Mouse (Mus musculus) liver, embryonic 11.5 days (tissue): ENCODE results near the gene Dph6. TPM values are rescaled to one million over a fixed set of nuclear protein-coding genes. Genes with fewer than 3 reads are reported as not detected.

Experiments
- ATAC-seq: fragments of 200-750 bp; cut with Nextera tagmentation; replicated peaks from 2 replicates; pipeline ENCODE4 v1.8.0; 2017; ENCODE audit warnings: moderate number of reproducible peaks, mild to moderate bottlenecking, moderate TSS enrichment, moderate library complexity; ENCODE audit not compliant: low FRiP score
- DNase-seq: peaks from one replicate; pipeline ENCODE4 v3.0.0-alpha.2; 2017; ENCODE audit warnings: low spot score
- H3K27ac ChIP-seq: fragments of 300-500 bp; sonication (generic); 2 replicates; pipeline ENCODE4 v1.5.1; 2014; ENCODE audit warnings: mild to moderate bottlenecking, low read depth, low read length, control low read depth
- H3K27me3 ChIP-seq: fragments of 300-500 bp; sonication (generic); replicated peaks from 2 replicates; pipeline ENCODE4 v1.6.1; 2014; ENCODE audit warnings: low read length, mixed read lengths; ENCODE audit not compliant: control insufficient read depth, insufficient read depth
- H3K36me3 ChIP-seq: fragments of 300-500 bp; sonication (generic); 2 replicates; pipeline ENCODE4 v1.6.1; 2014; ENCODE audit warnings: mild to moderate bottlenecking, low read length, moderate library complexity, mixed read lengths; ENCODE audit not compliant: control insufficient read depth, insufficient read depth
- H3K4me1 ChIP-seq: fragments of 300-500 bp; sonication (generic); replicated peaks from 2 replicates; pipeline ENCODE4 v1.6.1; 2014; ENCODE audit warnings: low read length, mixed read lengths; ENCODE audit not compliant: control insufficient read depth, insufficient read depth
- H3K4me2 ChIP-seq: fragments of 300-500 bp; sonication (generic); 2 replicates; pipeline ENCODE4 v1.6.1; 2014; ENCODE audit warnings: mild to moderate bottlenecking, control low read depth, moderate library complexity
- H3K4me3 ChIP-seq: fragments of 300-500 bp; sonication (generic); 2 replicates; pipeline ENCODE4 v1.5.1; 2014; ENCODE audit warnings: low read depth, low read length, control low read depth
- H3K9ac ChIP-seq: fragments of 300-500 bp; sonication (generic); 2 replicates; pipeline ENCODE4 v1.6.1; 2014; ENCODE audit warnings: low read depth, low read length, control low read depth
- H3K9me3 ChIP-seq: fragments of 300-500 bp; sonication (generic); 2 replicates; pipeline ENCODE4 v1.6.1; 2016; ENCODE audit warnings: low read length, inconsistent platforms, mixed read lengths; ENCODE audit not compliant: control insufficient read depth
- WGBS: fragments of 180-500 bp; shearing (Covaris S2); extraction: QIAGEN DNeasy Blood & Tissue Kit; methylation state at CpG from one replicate; pipeline ENCODE4 v1.1.7; 2014; 5-methylcytosine and 5-hydroxymethylcytosine counted together
- polyA plus RNA-seq: library from polyadenylated mRNA; unstranded; fragments of >200 nt; fragmentation: Nextera tagmentation; extraction: Ambion mirVana; gene quantifications from 2 replicates; pipeline ENCODE4 v1.2.1, GENCODE M21; 2014

Dph6 gene
- polyA plus RNA-seq, 1 experiment from 2014 or later: 27.7 TPM

DNA sequence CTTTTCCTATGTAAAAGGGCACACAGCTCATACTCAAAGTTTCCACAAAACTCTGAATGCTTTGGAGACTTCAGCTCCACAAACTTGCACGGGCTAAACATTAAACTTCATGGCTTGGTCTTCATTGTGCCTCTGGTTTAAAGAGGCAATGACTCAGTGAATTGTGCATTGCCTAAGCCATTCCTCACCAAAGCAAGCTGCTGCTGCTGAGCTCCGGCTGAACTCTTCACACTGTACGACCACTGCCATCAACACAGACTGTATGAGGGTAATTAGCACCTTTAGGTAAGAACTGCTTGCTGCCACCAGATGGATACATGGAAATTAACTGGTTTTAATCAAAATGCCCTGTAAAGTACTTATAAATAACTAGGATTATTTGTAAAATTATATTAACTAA lies 134.9 kb downstream of the Dph6 start:
- WGBS: 83% methylated on average over 3 of the region's 3 CpGs
- ATAC-seq: no peak

DNA sequence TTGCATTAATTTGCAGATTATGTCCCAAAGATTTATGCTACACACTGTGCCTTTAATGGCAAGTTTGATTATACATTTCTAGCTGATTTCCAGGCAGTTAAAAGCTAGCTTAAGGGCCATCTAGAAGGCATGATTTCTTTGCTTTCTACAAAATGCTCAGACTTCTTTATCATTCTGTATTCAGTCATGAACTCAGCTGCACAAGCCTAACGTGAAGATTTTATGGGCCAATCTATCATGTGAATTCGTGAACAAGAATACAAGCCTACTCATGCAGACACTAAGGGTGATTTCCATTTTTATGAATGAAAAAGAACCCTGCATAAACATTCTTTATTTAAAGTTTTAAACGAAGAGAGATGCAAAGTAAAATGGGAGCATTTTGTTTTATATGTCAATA lies 162.4 kb downstream of the Dph6 start:
- DNase-seq (no peak), ATAC-seq (no peak)
- WGBS: 59% methylated on average over 3 of the region's 3 CpGs
- no peak overlapping the region for H3K4me2 ChIP-seq
- no peak overlapping the region for H3K9ac ChIP-seq
- no peaks in the 10 kb centered on the region for H3K9me3 ChIP-seq
- no peak overlapping the region for H3K27ac ChIP-seq
- no peaks in the 10 kb centered on the region for H3K27me3 ChIP-seq
- no peaks in the 10 kb centered on the region for H3K4me1 ChIP-seq
- no peaks in the 10 kb centered on the region for H3K36me3 ChIP-seq
- no peak overlapping the region for H3K4me3 ChIP-seq

More for the DNA sequence above, 134.9 kb downstream of the Dph6 start:
- no peaks in the 10 kb centered on the region for H3K4me1 ChIP-seq
- H3K4me3 ChIP-seq: no peak overlapping the region
- DNase-seq: no peak
- no peak overlapping the region for H3K9ac ChIP-seq
- no peak overlapping the region for H3K4me2 ChIP-seq
- H3K27me3 ChIP-seq: no peaks in the 10 kb centered on the region
- no peaks in the 10 kb centered on the region; the same call in 1 of the 2 replicates for H3K36me3 ChIP-seq
- no peaks in the 10 kb centered on the region for H3K9me3 ChIP-seq
- no peak overlapping the region for H3K27ac ChIP-seq

GRCm38 (mm10) chr2:114491907-114492306 lies 162.9 kb downstream of the Dph6 start:
- Histone ChIP-seq H3K4me1 (no peaks in the 10 kb centered on the region), H3K4me2 (no peak overlapping the region), H3K27ac (no peak overlapping the region), H3K36me3 (no peaks in the 10 kb centered on the region), H3K9ac (no peak overlapping the region), H3K4me3 (no peak overlapping the region), H3K9me3 (no peaks in the 10 kb centered on the region), H3K27me3 (no peaks in the 10 kb centered on the region)
- WGBS: 72% methylated on average over 3 of the region's 3 CpGs
- ATAC-seq (no peak), DNase-seq (no peak)

DNA sequence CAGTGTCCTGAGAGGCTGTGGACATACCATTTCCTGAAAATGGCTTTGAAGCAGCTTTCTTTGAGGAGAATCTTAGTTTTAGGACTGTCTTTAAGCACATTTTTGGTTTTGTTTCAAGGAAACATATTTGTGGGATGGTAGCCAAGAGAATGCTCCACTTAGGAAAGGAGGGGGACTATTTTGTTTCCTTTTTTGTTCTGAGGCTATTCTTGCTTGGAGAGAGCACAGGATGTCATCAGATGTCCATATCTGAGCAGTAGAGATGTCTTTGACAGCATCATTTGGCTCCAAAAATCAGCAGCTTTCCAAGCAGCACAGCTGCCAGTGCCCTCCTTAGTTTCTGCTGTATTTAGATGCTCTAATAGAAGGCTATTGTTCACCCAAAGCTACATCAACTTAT lies 167.8 kb downstream of the Dph6 start:
- ATAC-seq (no peak), DNase-seq (no peak)
- H3K9ac ChIP-seq: no peak overlapping the region
- H3K27ac ChIP-seq: no peak overlapping the region
- no peaks in the 10 kb centered on the region for H3K27me3 ChIP-seq
- no peaks in the 10 kb centered on the region for H3K9me3 ChIP-seq
- no peaks in the 10 kb centered on the region for H3K36me3 ChIP-seq
- no peaks in the 10 kb centered on the region for H3K4me1 ChIP-seq
- no peak overlapping the region for H3K4me2 ChIP-seq
- no peak overlapping the region for H3K4me3 ChIP-seq
